Mouse (Mus musculus) urinary bladder, postnatal 0 days (tissue): ENCODE measurements around the gene Trpv1. TPM values are rescaled to one million over a fixed set of nuclear protein-coding genes. Genes with fewer than 3 reads are reported as not detected.

Experiments used
- polyA plus RNA-seq: library from polyadenylated mRNA; unstranded; fragments of >200 nt; fragmentation: Nextera tagmentation; extraction: Ambion mirVana; gene quantifications from 2 replicates; pipeline ENCODE4 v1.2.1, GENCODE M21; 2015

Gene Trpv1
- polyA plus RNA-seq: not detected in 2 replicates

GRCm38 (mm10) chr11:73233992-73234391, at the start of gene Trpv1:
Gene Trpv1 (plus strand): TSS chr11:73234292.

DNA sequence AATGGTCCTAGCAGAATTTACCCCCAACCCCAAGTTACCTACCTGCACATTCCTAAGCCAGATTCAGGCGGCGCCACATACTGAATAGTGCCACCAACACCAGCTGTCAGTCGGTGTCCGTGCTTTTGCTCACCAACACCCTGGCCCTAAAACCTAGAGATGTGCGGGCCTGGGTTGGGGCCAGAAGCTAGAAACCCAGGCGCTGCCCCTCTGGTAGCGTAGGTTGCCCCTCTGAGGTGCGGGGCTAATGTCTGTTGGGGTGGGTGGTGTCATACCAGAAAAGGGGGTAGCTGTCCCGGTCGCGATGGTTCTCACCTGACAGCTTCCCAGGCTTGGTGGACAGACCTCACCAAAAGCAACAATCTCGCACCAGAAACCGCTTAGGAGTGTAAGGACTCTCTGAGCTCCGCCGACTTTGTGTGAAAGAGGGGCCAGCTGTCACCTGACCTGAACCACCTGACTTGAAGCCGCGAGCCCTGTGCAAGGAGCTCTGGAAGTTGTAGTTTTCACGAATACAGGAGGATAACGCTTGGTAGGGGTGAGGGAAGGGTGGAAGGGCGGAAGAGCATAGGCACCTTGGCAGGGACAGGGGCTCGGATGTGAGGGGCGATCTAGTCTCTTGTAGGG, 35.4 kb upstream of the Trpv1 start, which contains the start of gene Ctns:
Ctns (minus strand) TSS at position 440 of the 627 bp plus-strand sequence.

GRCm38 (mm10) chr11:73199230-73199712, 34.8 kb upstream of the Trpv1 start, which contains the start of gene Shpk:
Gene Shpk (plus strand): TSS chr11:73199460.

DNA sequence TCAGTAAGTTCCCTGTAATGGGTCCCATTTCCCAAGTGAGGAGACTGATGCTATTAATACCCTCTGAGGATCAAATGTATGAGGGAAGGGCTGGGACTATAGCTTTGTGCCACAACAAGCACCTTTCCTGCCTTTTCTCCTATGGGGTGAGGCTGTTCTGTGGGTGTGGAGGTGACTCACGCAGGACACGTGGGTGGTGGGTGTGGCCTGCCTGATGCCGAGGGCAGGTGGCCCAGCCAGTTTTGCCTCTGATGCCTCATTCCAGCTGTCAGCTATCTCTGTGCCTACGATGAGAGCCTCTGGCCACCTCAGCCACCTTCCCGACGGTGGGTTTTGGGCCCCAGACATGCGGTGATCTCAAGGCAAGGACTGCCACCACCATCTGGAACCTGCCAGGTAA, 33.2 kb downstream of the Trpv1 start, which contains the start of gene Trpv3:
Trpv3 (plus strand) TSS at position 122 of the 400 bp plus-strand sequence.

Other genes with a start within 250 kb of the Trpv1 start
- gene P2rx1, start 235.2 kb upstream of the Trpv1 start, polyA plus RNA-seq: 446 and 462 TPM in 2 replicates
- 9.4 TPM in 2 replicates for gene Camkk1, start 215.3 kb upstream of the Trpv1 start, polyA plus RNA-seq
- 4.7 and 6.2 TPM in 2 replicates for gene Ncbp3, start 186.5 kb upstream of the Trpv1 start, polyA plus RNA-seq
- 0.05 and 0.11 TPM in 2 replicates for gene Itgae, start 143.7 kb upstream of the Trpv1 start, polyA plus RNA-seq
- gene Haspin, start 96.0 kb upstream of the Trpv1 start, polyA plus RNA-seq: 2.3 and 3.7 TPM in 2 replicates
- 0.54 and 0.60 TPM in 2 replicates for gene P2rx5, start 73.9 kb upstream of the Trpv1 start, polyA plus RNA-seq
- gene Emc6, start 57.3 kb upstream of the Trpv1 start, polyA plus RNA-seq: 102 and 107 TPM in 2 replicates
- gene Tax1bp3, start 57.2 kb upstream of the Trpv1 start, polyA plus RNA-seq: 182 and 189 TPM in 2 replicates
- gene Ctns, start 35.2 kb upstream of the Trpv1 start, polyA plus RNA-seq: 20.1 and 20.7 TPM in 2 replicates
- 3.7 and 4.0 TPM in 2 replicates for gene Shpk, start 34.8 kb upstream of the Trpv1 start, polyA plus RNA-seq
- 0.05 TPM in 2 replicates for gene Trpv3, start 33.1 kb downstream of the Trpv1 start, polyA plus RNA-seq
- 3.1 TPM in 2 replicates for gene Aspa, start 95.3 kb downstream of the Trpv1 start, polyA plus RNA-seq
- gene Gm49340, start 95.4 kb downstream of the Trpv1 start, polyA plus RNA-seq: not detected in 2 replicates
- gene Spata22, start 95.4 kb downstream of the Trpv1 start, polyA plus RNA-seq: 0.10 TPM in 1 of 2 replicates, not detected in the other
- gene Olfr20, start 116.5 kb downstream of the Trpv1 start, polyA plus RNA-seq: not detected in 2 replicates
- gene Olfr376, start 137.0 kb downstream of the Trpv1 start, polyA plus RNA-seq: not detected in 2 replicates
- not detected in 2 replicates for gene Olfr1, start 165.3 kb downstream of the Trpv1 start, polyA plus RNA-seq
- not detected in 2 replicates for gene Olfr378, start 194.2 kb downstream of the Trpv1 start, polyA plus RNA-seq
- gene Olfr380, start 223.2 kb downstream of the Trpv1 start, polyA plus RNA-seq: not detected in 2 replicates